In the genomic region with DNA sequence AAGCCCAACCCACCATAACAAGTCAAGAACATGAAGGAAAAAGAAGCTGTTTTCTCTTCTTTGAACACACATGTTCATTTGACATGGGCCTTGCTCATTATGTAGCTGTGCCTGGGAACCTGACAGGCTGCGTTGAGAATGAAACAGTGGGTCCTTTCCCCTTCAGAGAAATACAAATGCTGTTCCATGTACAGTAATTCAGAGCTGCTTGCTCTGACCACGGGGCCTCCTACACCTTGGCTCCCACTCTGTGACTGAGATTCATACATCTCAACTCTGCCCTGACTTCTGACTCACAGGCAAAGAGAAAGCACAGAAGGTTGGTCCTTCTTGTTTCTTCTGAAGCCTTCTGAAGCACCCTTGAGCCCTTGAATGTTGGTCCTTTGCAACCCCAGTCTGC, we compare ENCODE assay signal across 19 mouse cellular contexts.
"Had no signal": no experiment of that assay in that cellular context is flagged by ENCODE, and none has a peak within 500 bp of the region (broad histone marks: within the 10 kb centered on the region; RNA-seq: fewer than 3 reads in every experiment).

No protein-coding gene starts in this region.

- H3K4me1 ChIP-seq: lung, embryonic 15.5 days; midbrain, embryonic 10.5 days; midbrain, embryonic 12.5 days; neural tube, embryonic 13.5 days; neural tube, embryonic 15.5 days; stomach, embryonic 15.5 days had no signal

- H3K9ac ChIP-seq: lung, embryonic 15.5 days; midbrain, embryonic 12.5 days; neural tube, embryonic 13.5 days; neural tube, embryonic 15.5 days; stomach, embryonic 15.5 days had no signal

- H3K4me3 ChIP-seq: lung, embryonic 15.5 days; midbrain, embryonic 10.5 days; midbrain, embryonic 12.5 days; myocyte; neural tube, embryonic 13.5 days; neural tube, embryonic 15.5 days; stomach, embryonic 15.5 days had no signal

- H3K27ac ChIP-seq: lung, embryonic 15.5 days; midbrain, embryonic 10.5 days; midbrain, embryonic 12.5 days; neural tube, embryonic 13.5 days; neural tube, embryonic 15.5 days; stomach, embryonic 15.5 days; stomach, postnatal 0 days had no signal

- DNase-seq: lung, adult 2 months; lung, postnatal 14 days; lung, postnatal 4 days; midbrain, embryonic 14.5 days; retina, postnatal 1 day; right cerebral cortex, postnatal 14 days; thymus, adult 2 months; thymus, postnatal 25 days; thymus, postnatal 4 days had no signal

- H3K27me3 ChIP-seq: lung, embryonic 15.5 days; midbrain, embryonic 12.5 days; neural tube, embryonic 13.5 days; neural tube, embryonic 15.5 days; stomach, embryonic 15.5 days had no signal

- H3K36me3 ChIP-seq: lung, embryonic 15.5 days; midbrain, embryonic 10.5 days; midbrain, embryonic 12.5 days; neural tube, embryonic 13.5 days; neural tube, embryonic 15.5 days; stomach, embryonic 15.5 days had no signal

- ATAC-seq: lung, postnatal 0 days; midbrain, embryonic 16.5 days had no signal

- H3K9me3 ChIP-seq: lung, embryonic 15.5 days; midbrain, embryonic 10.5 days; midbrain, embryonic 12.5 days; neural tube, embryonic 13.5 days; neural tube, embryonic 15.5 days; stomach, embryonic 15.5 days had no signal

- H3K4me2 ChIP-seq: lung, embryonic 15.5 days; midbrain, embryonic 12.5 days; neural tube, embryonic 13.5 days; neural tube, embryonic 15.5 days; stomach, embryonic 15.5 days had no signal
